Comparison of ENCODE assay signal across 8 mouse cellular contexts in the genomic region with DNA sequence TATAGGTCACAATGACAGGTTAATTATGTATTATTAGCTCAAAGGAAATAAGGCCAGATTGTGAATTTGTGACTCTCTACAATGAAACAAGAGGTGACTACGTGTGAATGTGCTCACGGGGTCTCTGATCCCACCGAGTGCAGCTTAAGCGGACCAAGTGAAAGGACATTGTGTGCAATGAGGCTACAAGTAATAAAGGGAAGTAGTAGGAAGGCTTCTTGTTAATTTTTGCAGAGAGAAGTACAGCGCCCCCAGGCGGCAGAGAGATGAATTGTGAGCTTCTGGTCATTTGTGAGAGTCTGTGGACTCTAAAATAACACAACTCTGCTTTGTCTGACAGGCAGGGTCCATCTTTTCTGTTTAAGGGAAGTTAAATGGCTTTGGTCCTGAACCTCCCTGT.
DNase-seq lines count a peak whose midpoint lies in the region; ATAC-seq and TF ChIP-seq lines count a peak whose summit lies in the region.

No protein-coding gene starts in this region.

- no peaks in the 10 kb centered on the region for H3K27me3 ChIP-seq in heart, embryonic 11.5 days (ENCODE audit: control insufficient read depth, insufficient read depth, low read length)
- H3K27me3 ChIP-seq in kidney, postnatal 0 days (ENCODE audit: insufficient read depth, low read length) = no peaks in the 10 kb centered on the region
- H3K27me3 ChIP-seq in midbrain, postnatal 0 days (ENCODE audit: insufficient read depth, low read length) = no peaks in the 10 kb centered on the region

- H3K4me3 ChIP-seq in heart, embryonic 11.5 days (ENCODE audit: low read depth, low read length) = no peak overlapping the region
- no peak overlapping the region for H3K4me3 ChIP-seq in kidney, postnatal 0 days (replicated peaks; ENCODE audit: low read depth, low read length)
- no peak overlapping the region for H3K4me3 ChIP-seq in midbrain, postnatal 0 days (ENCODE audit: low read depth, low read length)

- ATAC-seq in heart, embryonic 11.5 days (replicated peaks; ENCODE audit: insufficient number of reproducible peaks, low FRiP score, low TSS enrichment) = no peak
- ATAC-seq in kidney, postnatal 0 days (replicated peaks; ENCODE audit: low FRiP score, low read depth) = no peak
- no peak for ATAC-seq in midbrain, postnatal 0 days (ENCODE audit: low FRiP score)

- WGBS in heart, embryonic 11.5 days (ENCODE audit: insufficient replicate concordance) = 61% methylated on average over 6 of the region's 6 CpGs
- 49% methylated on average over 6 of the region's 6 CpGs for WGBS in kidney, postnatal 0 days
- 49% methylated on average over 6 of the region's 6 CpGs for WGBS in midbrain, postnatal 0 days

- H3K9ac ChIP-seq in heart, embryonic 11.5 days (ENCODE audit: low read depth, low read length) = no peak overlapping the region
- no peak overlapping the region for H3K9ac ChIP-seq in kidney, postnatal 0 days (ENCODE audit: low read depth, low read length)
- no peak overlapping the region for H3K9ac ChIP-seq in midbrain, postnatal 0 days (replicated peaks; ENCODE audit: low read length, poor library complexity, severe bottlenecking)

- no peaks in the 10 kb centered on the region for H3K36me3 ChIP-seq in heart, embryonic 11.5 days (ENCODE audit: control insufficient read depth, insufficient read depth, low read length)
- H3K36me3 ChIP-seq in kidney, postnatal 0 days (ENCODE audit: insufficient read depth, low read length) = no peaks in the 10 kb centered on the region
- no peaks in the 10 kb centered on the region for H3K36me3 ChIP-seq in midbrain, postnatal 0 days (ENCODE audit: insufficient read depth, low read length)

- no peaks in the 10 kb centered on the region for H3K4me1 ChIP-seq in heart, embryonic 11.5 days (ENCODE audit: control insufficient read depth, insufficient read depth, low read length)
- H3K4me1 ChIP-seq in kidney, postnatal 0 days (replicated peaks; ENCODE audit: insufficient read depth, low read length) = no peaks in the 10 kb centered on the region
- H3K4me1 ChIP-seq in midbrain, postnatal 0 days (ENCODE audit: insufficient read depth, low read length) = no peaks in the 10 kb centered on the region

- DNase-seq in heart, postnatal 10 days = peak; percentile 8 to 40
- peak; percentile 61 for DNase-seq in right cerebral cortex, postnatal 4 days
- no peak for DNase-seq in right cerebral cortex, postnatal 36 days (ENCODE audit: low spot score in 2 of 2)
- DNase-seq in cerebellum, postnatal 10 days = peak; percentile 19 to 40
- peak; percentile 35 for DNase-seq in kidney, postnatal 0 days (ENCODE audit: low spot score)
- DNase-seq in midbrain, postnatal 0 days (ENCODE audit: low spot score) = peak; percentile 49
- no peak for DNase-seq in urinary bladder, adult 2 months (ENCODE audit: low spot score)

- H3K27ac ChIP-seq in heart, embryonic 11.5 days (ENCODE audit: low read depth, low read length) = no peak overlapping the region
- no peak overlapping the region for H3K27ac ChIP-seq in kidney, postnatal 0 days
- H3K27ac ChIP-seq in midbrain, postnatal 0 days (ENCODE audit: low read depth, low read length) = peak overlapping the region; percentile 14; the same call in 1 of the 2 replicates

- no peaks in the 10 kb centered on the region for H3K9me3 ChIP-seq in heart, embryonic 11.5 days (replicated peaks; ENCODE audit: control insufficient read depth, low read length)
- H3K9me3 ChIP-seq in kidney, postnatal 0 days (replicated peaks; ENCODE audit: low read length) = no peaks in the 10 kb centered on the region
- H3K9me3 ChIP-seq in midbrain, postnatal 0 days (ENCODE audit: low read length) = no peaks in the 10 kb centered on the region

- peak; percentile 54 for TF ChIP-seq CTCF in kidney, postnatal 0 days (IDR thresholded peaks at IDR 0.05; ENCODE audit: low read depth)
- peak; percentile 67 for TF ChIP-seq CTCF in midbrain, postnatal 0 days (IDR thresholded peaks at IDR 0.05)

- no peak overlapping the region for H3K4me2 ChIP-seq in heart, embryonic 11.5 days
- no peak overlapping the region for H3K4me2 ChIP-seq in kidney, postnatal 0 days (ENCODE audit: low read length)
- H3K4me2 ChIP-seq in midbrain, postnatal 0 days (ENCODE audit: low read depth, low read length, poor library complexity, severe bottlenecking) = no peak overlapping the region

- intact Hi-C loops in heart, postnatal 10 days (cut with DNase I) = no loop called here

Comparison
In these comparisons a context has a peak if more than half of its experiments do, and no peak if none do; other contexts are left out.
1. DNase-seq: peak in heart, postnatal 10 days (2 of 2), right cerebral cortex, postnatal 4 days (single experiment), cerebellum, postnatal 10 days (2 of 2), kidney, postnatal 0 days (single experiment) and midbrain, postnatal 0 days (single experiment); none in right cerebral cortex, postnatal 36 days (0 of 2) and urinary bladder, adult 2 months (single experiment).